15 mouse cellular contexts compared by ENCODE assay signal in genomic region chr2:163111413-163112201, GRCm38 (mm10). TPM values are rescaled to one million over a fixed set of nuclear protein-coding genes. Genes with fewer than 3 reads are reported as not detected.
DNase-seq lines count a peak whose midpoint lies in the region; ATAC-seq and TF ChIP-seq lines count a peak whose summit lies in the region.
"Had no signal": no experiment of that assay in that cellular context is flagged by ENCODE, and none has a peak within 500 bp of the region (broad histone marks: within the 10 kb centered on the region; RNA-seq: fewer than 3 reads in every experiment).

No protein-coding gene starts in this region.

- peak; percentile 58 for ATAC-seq in forebrain, embryonic 14.5 days
- ATAC-seq in midbrain, embryonic 11.5 days (ENCODE audit: low FRiP score): peak; percentile 73
- ATAC-seq in liver, postnatal 0 days: no peak
- no peak for ATAC-seq in erythroid progenitor cell, adult 5-6 weeks (replicated peaks; ENCODE audit: low FRiP score, poor library complexity, severe bottlenecking)

- no peaks in the 10 kb centered on the region for H3K27me3 ChIP-seq in forebrain, embryonic 14.5 days (replicated peaks; ENCODE audit: control insufficient read depth, insufficient read depth, low read length)
- no peaks in the 10 kb centered on the region for H3K27me3 ChIP-seq in midbrain, embryonic 11.5 days (ENCODE audit: control insufficient read depth, insufficient read depth, low read length)
- no peaks in the 10 kb centered on the region for H3K27me3 ChIP-seq in liver, postnatal 0 days (ENCODE audit: insufficient read depth, low read length)
- H3K27me3 ChIP-seq: limb, embryonic 13.5 days had no signal

- H3K4me1 ChIP-seq in forebrain, embryonic 14.5 days (ENCODE audit: control insufficient read depth, insufficient read depth, low read length): peaks cover 17% of the 10 kb centered on the region
- peaks cover 19% of the 10 kb centered on the region for H3K4me1 ChIP-seq in midbrain, embryonic 11.5 days (ENCODE audit: control insufficient read depth, insufficient read depth, low read length)
- no peaks in the 10 kb centered on the region for H3K4me1 ChIP-seq in liver, postnatal 0 days (ENCODE audit: insufficient read depth)
- H3K4me1 ChIP-seq: kidney, embryonic 15.5 days had no signal

- H3K27ac ChIP-seq in forebrain, embryonic 14.5 days (ENCODE audit: low read depth, low read length): peak overlapping the region; percentile 82
- no peak overlapping the region for H3K27ac ChIP-seq in midbrain, embryonic 11.5 days (ENCODE audit: low read depth, low read length)
- H3K27ac ChIP-seq in liver, postnatal 0 days (ENCODE audit: low read depth): no peak overlapping the region
- H3K27ac ChIP-seq: kidney, embryonic 15.5 days; limb, embryonic 13.5 days; macrophage had no signal

- peak overlapping the region; percentile 34 for H3K4me2 ChIP-seq in forebrain, embryonic 14.5 days (ENCODE audit: low read length)
- peak overlapping the region; percentile 17; the same call in 1 of the 2 replicates for H3K4me2 ChIP-seq in midbrain, embryonic 11.5 days
- no peak overlapping the region for H3K4me2 ChIP-seq in liver, postnatal 0 days (ENCODE audit: low read depth, low read length)
- H3K4me2 ChIP-seq: kidney, embryonic 15.5 days; limb, embryonic 13.5 days had no signal

- DNase-seq in embryo, embryonic 11 days: peak; percentile 34
- DNase-seq in embryo, embryonic 10.5 days (ENCODE audit: low spot score): no peak
- DNase-seq in CD4-positive helper T cell, adult 2 months (ENCODE audit: low read depth, low spot score): peak; percentile 30
- DNase-seq in forebrain, embryonic 14.5 days (ENCODE audit: low spot score): peak; percentile 86
- no peak for DNase-seq in midbrain, embryonic 11.5 days (ENCODE audit: low spot score, missing footprints)
- no peak for DNase-seq in liver, postnatal 0 days
- no peak for DNase-seq in cerebellum, adult 11-12 months
- DNase-seq: adrenal gland, postnatal 25 days; cerebellum, postnatal 36 days had no signal

- 20% methylated on average over 16 of the region's 16 CpGs for WGBS in forebrain, embryonic 14.5 days
- WGBS in midbrain, embryonic 11.5 days: 35% methylated on average over 16 of the region's 16 CpGs
- WGBS in liver, postnatal 0 days (ENCODE audit: insufficient replicate concordance): 74% methylated on average over 16 of the region's 16 CpGs

- H3K4me3 ChIP-seq in forebrain, embryonic 14.5 days (ENCODE audit: low read depth, low read length): no peak overlapping the region
- H3K4me3 ChIP-seq in midbrain, embryonic 11.5 days (ENCODE audit: low read depth, low read length): no peak overlapping the region
- no peak overlapping the region for H3K4me3 ChIP-seq in liver, postnatal 0 days (ENCODE audit: low read depth, low read length)
- H3K4me3 ChIP-seq: kidney, embryonic 15.5 days; limb, embryonic 13.5 days had no signal

- H3K36me3 ChIP-seq in forebrain, embryonic 14.5 days (ENCODE audit: control insufficient read depth, insufficient read depth, low read length): no peaks in the 10 kb centered on the region
- no peaks in the 10 kb centered on the region for H3K36me3 ChIP-seq in midbrain, embryonic 11.5 days (ENCODE audit: control insufficient read depth, insufficient read depth, low read length)
- no peaks in the 10 kb centered on the region for H3K36me3 ChIP-seq in liver, postnatal 0 days (replicated peaks; ENCODE audit: insufficient read depth, low read length)
- H3K36me3 ChIP-seq: kidney, embryonic 15.5 days; limb, embryonic 13.5 days had no signal

- H3K9me3 ChIP-seq in forebrain, embryonic 14.5 days (replicated peaks; ENCODE audit: control insufficient read depth, low read length): no peaks in the 10 kb centered on the region
- no peaks in the 10 kb centered on the region for H3K9me3 ChIP-seq in midbrain, embryonic 11.5 days (ENCODE audit: control insufficient read depth, low read length)
- H3K9me3 ChIP-seq in liver, postnatal 0 days (ENCODE audit: low read length): no peaks in the 10 kb centered on the region
- H3K9me3 ChIP-seq: kidney, embryonic 15.5 days; limb, embryonic 13.5 days had no signal

- TF ChIP-seq CTCF in liver, postnatal 0 days (IDR thresholded peaks at IDR 0.05; ENCODE audit: low read depth): no peak

- no peak for TF ChIP-seq EP300 in liver, postnatal 0 days (IDR thresholded peaks at IDR 0.05; ENCODE audit: low read depth)

- no peak overlapping the region for H3K9ac ChIP-seq in forebrain, embryonic 14.5 days (ENCODE audit: low read length)
- no peak overlapping the region for H3K9ac ChIP-seq in midbrain, embryonic 11.5 days (ENCODE audit: low read length)
- no peak overlapping the region for H3K9ac ChIP-seq in liver, postnatal 0 days (replicated peaks)
- H3K9ac ChIP-seq: kidney, embryonic 15.5 days; limb, embryonic 13.5 days had no signal

RNA-seq across cellular contexts. Expression of gene Gtsf1l, which starts 24.0 kb away (rescaled TPM):
- polyA plus RNA-seq in forebrain, embryonic 14.5 days (2014; fragmentation: Nextera tagmentation; extraction: Ambion mirVana): 0.22 TPM in 1 of 2 replicates, not detected in the other
- not detected in 2 replicates for polyA plus RNA-seq in midbrain, embryonic 11.5 days (2014; fragmentation: Nextera tagmentation; extraction: Ambion mirVana)
- not detected in 2 replicates for polyA plus RNA-seq in liver, postnatal 0 days (2015; fragmentation: Nextera tagmentation; extraction: Ambion mirVana)
- total RNA-seq in erythroid progenitor cell, adult 5-6 weeks (2015; ENCODE audit: low replicate concordance): not detected in 2 replicates
- total RNA-seq in erythroid progenitor cell, adult 5-6 weeks (2017; ENCODE audit: low replicate concordance): not detected in 2 replicates
- total RNA-seq: adrenal gland, postnatal 25 days; neutrophil, adult 5-6 weeks had no signal
- polyA plus RNA-seq: kidney, embryonic 15.5 days; limb, embryonic 13.5 days; macrophage; stomach, embryonic 14.5 days had no signal

RNA-seq across cellular contexts. Expression of gene Mybl2, which starts 57.1 kb away (rescaled TPM):
- 8.4 and 10.5 TPM in 2 replicates for polyA plus RNA-seq in forebrain, embryonic 14.5 days (2014; fragmentation: Nextera tagmentation; extraction: Ambion mirVana)
- polyA plus RNA-seq in midbrain, embryonic 11.5 days (2014; fragmentation: Nextera tagmentation; extraction: Ambion mirVana): 25.7 and 29.8 TPM in 2 replicates
- 23.2 and 24.2 TPM in 2 replicates for polyA plus RNA-seq in liver, postnatal 0 days (2015; fragmentation: Nextera tagmentation; extraction: Ambion mirVana)
- 79.3 and 110 TPM in 2 replicates for total RNA-seq in erythroid progenitor cell, adult 5-6 weeks (2015; ENCODE audit: low replicate concordance)
- 121 and 132 TPM in 2 replicates for total RNA-seq in erythroid progenitor cell, adult 5-6 weeks (2017; ENCODE audit: low replicate concordance)

Comparison
In these comparisons a context has a peak if more than half of its experiments do, and no peak if none do; other contexts are left out.
1. DNase-seq: peak in embryo, embryonic 11 days (single experiment), CD4-positive helper T cell, adult 2 months (single experiment) and forebrain, embryonic 14.5 days (single experiment); none in embryo, embryonic 10.5 days (single experiment), midbrain, embryonic 11.5 days (single experiment), liver, postnatal 0 days (single experiment) and cerebellum, adult 11-12 months (single experiment).
2. ATAC-seq: peak in forebrain, embryonic 14.5 days (single experiment) and midbrain, embryonic 11.5 days (single experiment); none in liver, postnatal 0 days (single experiment) and erythroid progenitor cell, adult 5-6 weeks (single experiment).